Mouse (Mus musculus) cerebellum, postnatal 4 days (tissue): ENCODE results near the gene Bicra.

ENCODE experiments used
- DNase-seq, 2 experiments: peaks; one replicate each; pipeline ENCODE4 v3.0.0; 2022; ENCODE audit warnings: low spot score in 2 of 2, mixed read lengths in 1 of 2

Bicra gene

DNA sequence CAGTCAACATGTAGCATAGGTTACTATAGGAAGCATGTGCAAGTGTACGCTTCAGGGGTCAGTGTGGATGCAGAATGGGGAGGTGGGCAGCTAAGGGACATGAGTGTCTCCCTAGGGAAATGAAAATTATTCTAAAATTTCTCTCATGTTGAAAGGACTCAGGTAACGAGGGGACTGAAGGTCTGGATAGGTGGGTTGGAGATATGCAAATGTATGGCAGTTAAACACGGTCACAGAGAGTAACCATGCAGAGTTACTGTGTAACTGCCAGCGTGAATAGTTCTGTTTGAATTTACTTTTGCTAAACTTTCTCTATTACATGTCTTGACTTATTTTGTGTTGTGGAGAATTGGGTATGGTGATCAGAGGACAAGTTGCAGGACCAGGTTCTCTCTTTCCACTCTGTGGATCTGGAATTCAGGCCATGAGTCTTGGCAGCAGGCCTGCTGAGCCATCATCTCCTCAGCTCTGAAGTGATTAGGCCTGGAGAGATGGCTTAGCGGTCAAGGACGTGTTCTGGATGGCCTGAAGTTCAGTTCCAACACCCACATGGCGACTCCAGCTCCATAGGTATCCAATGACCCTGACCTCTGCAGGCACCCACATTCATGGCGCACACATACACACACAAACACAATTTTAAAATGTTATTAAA lies 33.1 kb downstream of the Bicra start:
- no peak for DNase-seq

DNA sequence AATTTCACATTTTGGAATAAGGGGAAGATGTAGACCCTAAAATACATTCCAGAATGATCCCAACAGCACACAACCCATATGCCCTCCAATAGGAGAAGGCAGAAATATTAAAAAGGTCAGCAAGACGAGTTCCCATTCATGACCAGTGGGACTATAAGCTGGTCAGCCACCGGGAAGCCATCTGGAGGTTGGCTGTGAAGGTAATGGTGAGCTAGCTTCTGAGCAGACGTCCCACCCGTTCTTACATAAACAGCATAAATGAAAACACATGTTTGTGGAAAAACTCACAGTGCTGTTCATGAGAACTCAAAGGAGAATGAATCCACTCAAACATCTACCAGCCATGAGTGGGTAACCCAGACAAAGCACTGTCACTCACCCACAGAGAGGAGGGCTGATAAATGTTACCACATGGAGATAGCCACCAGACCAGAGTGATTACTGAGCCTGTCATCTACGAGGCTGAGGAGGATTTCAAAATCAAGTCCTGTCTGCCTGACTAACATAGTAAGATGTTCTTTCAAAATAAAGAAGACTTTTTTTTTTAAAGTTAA lies 33.9 kb downstream of the Bicra start:
- DNase-seq: no peak

DNA sequence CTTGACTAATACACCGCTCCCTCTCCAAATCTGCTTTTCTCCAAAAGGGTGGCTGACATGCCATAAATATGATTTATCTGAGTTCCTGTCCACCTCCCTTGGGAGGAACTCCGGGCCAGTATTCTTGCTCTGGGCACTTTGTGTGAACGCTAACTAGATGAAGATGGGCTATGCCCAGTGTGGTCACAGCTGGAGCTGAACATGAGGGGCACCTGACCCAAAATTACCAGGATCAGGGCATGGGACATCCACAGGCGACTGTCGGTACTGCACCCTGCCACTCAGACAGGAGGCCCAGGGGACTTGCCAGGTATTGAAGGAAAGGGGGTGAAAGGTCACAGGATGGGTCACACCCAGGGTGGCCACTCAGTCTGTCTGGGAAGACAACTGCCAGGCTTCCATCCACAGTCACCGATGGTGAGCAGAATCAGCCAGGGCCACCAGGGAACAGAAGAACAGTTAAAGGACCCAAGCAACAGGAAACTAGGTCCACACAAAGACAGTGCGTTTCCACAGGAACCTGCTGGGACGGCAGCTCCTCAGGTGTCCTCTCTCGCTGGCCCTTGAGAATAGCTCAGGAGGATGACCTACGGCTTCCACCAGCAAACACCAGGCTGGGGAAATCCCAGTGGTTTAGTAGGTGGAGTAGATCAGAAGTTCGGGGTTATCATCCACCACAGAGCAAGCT lies 35.0 kb downstream of the Bicra start:
- peak in 1 of 2 experiments; percentile 27 for DNase-seq

DNA sequence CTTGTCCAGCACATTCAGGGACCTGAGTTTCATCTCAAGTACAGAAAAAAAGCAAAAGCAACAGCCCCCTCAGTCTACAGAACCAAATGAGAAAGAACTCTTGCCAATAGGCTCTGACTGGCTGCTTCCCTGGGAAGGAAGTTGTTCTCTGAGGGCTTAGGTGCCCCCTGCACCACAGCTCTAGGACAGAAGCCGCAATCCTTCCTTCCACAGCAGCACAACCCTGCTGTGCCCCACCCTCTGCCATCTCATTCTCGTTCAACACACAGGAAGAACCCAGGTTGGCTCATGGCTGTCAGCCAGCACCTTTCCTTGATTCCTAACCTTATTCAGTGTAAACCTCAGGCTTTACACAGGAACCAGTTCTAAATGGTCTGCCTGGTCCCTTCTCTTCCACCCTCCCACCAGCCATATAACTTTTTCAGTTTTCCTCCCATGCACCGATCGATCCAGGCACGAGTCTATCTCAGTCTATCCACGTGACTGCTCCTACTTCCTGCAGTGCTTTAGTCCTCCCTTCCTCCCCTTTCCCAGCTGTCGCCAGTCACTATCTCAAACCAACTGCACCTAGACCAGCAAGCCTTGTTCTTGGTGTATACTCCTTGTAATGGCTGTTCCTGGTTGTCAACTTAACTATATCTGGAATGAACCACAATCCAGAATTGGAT lies 36.2 kb downstream of the Bicra start:
- no peak for DNase-seq

DNA sequence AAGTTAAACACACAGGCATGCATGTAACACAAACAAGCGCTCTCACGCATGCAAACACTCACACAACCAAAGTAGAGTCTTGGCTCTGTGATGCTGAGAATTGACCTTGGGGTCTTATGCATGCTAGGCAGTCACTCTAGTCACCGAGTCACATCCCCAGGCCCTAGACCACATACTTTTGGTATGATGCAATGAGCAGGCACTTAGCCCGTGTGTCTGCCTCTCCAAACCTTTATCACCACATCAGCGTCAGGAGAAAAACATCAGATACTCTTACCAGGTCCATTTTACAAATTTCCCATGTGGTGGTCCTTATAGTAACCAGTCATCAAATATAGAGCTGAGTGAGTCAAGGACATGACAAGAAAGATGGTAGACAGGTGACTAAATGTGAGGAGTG lies 37.1 kb downstream of the Bicra start:
- DNase-seq: no peak

DNA sequence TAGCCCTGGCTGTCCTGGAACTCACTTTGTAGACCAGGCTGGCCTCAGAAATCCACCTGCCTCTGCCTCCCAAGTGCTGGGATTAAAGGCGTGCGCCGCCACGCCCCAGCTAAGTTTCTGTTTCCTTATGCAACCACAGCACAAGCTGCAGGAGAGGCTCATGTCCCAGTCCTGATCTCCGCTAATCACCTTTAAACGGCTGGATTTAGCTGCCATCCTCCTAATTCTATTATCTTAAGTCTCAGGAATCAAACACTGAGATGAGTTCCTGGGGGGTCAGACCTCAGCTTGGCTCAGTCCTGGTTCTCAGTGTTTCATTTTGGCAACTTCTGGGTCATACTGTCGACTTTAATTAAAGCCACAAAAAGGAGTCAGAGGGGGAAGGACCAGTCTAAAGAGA lies 38.1 kb downstream of the Bicra start:
- DNase-seq: no peak

DNA sequence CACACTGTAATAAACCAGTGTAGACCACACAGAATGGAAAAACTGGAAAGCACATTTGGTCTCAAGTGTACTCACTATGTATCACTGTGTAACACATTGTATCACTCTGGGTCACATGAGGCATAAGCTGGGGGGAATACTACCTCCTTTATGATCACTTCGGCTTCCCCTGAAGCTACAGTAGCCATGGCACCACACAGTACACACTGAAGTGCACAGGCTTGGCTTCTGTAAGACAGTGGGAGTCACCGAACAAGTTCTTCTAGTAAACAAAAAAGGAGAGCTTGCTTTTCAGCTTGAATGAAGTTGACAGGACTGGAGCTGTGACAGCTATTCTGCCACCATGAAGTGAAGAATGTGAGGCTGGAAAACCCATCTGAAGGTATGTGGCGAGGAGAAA lies 42.7 kb downstream of the Bicra start:
- no peak for DNase-seq

DNA sequence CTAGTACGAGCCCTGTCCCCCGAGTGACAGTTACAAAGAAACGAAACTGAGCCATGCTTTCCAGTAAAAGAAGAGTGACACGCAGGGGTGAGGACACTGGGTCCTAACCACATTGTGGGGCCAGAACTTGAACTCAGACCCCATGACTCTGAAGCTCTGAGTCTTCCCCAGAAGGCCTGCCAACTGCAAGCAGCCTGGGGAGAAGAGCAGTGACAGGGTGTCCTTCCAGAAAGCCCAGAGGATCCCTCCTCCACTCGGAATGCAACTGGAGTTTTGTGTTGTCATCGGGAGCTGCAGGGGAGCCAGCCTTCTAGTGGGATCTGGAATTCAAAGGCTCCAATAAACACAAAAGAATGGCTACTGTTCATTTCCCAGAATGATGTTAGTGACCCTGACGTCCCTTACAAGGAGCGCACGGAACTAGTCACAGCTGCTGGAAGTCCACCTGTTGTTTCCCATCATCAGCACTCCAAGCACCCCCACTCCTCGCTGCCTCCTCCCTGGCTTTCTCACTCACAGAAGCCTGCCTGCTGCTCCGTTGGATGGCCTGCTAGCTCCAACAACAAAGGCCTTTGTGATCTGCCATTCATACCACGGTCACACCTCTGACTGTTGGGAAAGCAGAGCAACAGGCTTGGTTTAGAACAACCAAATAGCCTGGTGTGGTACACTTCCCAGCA lies 43.4 kb downstream of the Bicra start:
- DNase-seq: no peak

DNA sequence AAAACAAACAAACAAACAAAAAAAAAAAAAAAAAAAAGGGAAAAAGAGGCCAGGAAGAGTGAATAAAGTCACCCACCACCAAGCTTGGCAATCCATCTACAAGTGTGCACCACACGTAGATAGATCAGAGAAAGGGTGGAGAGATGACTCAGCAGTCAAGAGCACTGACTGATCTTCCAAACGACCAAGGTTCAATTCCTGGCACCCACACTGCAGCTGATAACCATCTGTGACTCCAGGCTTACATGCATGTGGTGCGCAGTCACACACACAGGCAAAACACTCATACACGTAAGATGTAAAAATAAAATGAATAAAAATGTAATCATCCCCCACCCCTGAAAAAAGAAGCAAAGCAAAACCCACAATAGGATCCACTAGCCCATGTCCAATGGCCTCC lies 44.7 kb downstream of the Bicra start:
- no peak for DNase-seq

DNA sequence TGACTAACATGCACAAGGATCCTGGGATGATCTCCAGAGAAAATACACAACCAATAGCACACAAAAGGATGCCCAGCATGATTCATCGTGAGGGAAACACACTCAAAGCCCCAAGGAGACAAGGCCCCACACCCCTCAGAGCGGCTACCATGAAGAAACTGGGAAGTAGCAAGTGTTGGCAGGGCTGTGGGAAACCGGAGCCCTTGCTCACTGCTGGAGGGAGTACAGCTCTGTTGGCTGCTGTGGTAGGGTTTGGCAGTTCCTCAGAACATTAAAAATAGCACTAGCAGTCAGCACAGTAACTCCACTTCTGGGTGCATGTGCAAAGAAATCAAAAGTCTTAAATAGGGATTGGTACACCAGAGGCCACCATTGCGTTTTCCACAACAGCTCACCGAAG lies 45.5 kb downstream of the Bicra start:
- DNase-seq: no peak

DNA sequence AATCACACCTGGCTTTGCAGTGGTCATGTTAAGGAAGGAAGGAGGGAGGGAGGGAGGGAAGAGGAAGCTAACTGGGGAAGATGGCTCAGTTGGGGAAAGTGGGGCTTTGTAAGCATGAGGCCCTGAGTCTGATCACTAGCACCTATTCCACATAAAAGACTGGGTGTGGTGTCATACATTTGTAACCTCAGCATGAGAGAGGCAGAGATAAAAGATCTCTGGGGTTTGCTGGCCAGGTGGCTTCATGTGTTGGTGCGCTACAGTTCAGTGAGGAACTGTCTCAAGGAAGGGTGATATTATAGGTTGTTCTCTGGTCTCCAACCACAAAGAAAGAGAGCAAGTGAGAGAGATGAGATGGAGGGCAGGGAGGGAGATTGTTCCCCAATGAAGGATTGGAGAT lies 46.0 kb downstream of the Bicra start:
- no peak for DNase-seq

DNA sequence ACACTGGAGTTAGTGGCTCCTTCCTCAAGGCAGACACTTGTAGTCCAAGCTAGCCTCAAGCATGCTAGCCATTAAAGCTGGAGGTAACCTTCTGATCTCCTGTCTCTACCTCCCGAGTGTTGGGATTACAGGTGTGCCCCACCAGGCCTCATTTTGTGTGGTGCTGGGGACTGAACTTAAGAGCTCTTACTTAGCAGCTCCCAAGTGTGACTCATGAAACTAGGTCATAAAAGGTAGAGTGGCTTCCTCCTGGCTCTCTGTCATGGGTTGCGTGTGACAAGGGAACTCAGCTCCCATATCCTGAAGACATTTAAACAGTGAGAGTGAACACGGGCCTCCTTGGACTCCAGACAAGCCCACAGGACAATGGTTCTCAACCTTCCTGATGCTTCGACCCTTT lies 53.9 kb downstream of the Bicra start:
- no peak for DNase-seq

DNA sequence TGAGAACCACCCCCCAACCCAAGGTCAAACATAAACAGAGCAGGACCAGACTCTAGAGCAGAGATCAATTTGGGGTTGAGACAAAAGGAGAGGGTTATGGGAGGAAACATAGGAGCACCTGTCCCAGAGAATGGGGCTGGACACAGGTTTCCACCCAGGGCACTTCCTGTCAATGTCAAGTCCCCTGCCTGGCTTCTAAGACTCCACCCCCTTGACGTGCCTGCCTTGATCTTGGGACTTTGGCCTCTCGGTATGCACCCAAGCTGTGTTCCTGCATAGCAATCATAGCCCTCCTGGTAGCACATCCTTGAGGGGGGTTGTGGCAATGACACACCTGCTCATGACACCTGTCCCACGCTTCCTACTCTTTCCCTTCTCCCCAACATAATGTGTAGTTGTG lies 54.6 kb downstream of the Bicra start:
- DNase-seq: no peak

DNA sequence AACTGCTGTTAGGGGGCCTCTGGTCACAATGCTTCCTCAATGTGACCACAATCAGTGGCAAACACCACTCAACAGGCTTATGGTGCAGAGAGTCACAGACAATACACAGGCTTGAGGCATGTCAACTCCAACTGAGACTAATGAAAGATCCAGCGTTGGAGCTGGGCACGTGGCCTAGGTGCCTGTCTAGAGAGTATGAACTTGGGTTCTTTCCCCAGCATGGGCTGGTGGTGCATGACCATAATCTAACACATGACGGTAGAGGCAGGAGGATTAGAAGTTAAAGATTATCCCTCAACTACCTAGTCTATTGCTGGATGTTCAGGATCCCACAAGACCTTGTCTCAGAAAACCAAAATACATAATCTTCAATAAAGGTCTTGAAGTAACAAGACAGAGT lies 56.0 kb downstream of the Bicra start:
- DNase-seq: no peak

DNA sequence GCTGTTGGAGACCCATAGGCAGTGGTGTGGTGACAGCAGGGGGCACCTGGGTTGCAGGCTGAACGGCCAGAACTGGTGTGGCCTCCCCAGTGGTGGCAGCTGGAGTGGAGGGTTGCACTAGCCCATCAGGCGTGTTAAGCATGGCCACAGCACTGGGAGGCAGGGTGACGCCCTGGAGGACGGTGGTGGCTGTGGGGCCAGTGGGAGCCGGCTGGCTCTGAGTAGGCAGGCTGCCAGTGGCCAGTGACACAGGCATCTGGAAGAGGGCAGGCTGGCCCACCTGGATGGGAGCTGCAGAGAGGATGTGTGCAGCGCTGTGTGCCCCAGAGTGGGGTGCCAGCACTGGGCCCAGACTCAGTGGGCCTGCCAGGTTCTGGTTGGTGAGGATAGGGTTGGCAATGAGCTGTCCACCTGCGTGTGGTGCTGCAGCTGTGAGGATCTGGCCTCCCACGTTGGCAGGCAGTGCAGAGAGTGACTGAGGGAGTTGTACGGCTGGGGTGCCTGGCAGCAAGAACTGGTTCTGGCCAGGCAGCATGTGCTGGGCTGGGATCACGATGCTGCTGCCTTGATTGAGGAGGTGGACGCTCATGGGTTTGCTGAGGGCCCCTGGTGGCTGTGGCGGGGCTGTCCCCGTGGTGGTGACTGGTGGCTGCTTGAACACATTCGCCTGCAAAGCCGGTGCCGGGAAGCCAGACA lies 59.9 kb downstream of the Bicra start:
- DNase-seq: no peak

DNA sequence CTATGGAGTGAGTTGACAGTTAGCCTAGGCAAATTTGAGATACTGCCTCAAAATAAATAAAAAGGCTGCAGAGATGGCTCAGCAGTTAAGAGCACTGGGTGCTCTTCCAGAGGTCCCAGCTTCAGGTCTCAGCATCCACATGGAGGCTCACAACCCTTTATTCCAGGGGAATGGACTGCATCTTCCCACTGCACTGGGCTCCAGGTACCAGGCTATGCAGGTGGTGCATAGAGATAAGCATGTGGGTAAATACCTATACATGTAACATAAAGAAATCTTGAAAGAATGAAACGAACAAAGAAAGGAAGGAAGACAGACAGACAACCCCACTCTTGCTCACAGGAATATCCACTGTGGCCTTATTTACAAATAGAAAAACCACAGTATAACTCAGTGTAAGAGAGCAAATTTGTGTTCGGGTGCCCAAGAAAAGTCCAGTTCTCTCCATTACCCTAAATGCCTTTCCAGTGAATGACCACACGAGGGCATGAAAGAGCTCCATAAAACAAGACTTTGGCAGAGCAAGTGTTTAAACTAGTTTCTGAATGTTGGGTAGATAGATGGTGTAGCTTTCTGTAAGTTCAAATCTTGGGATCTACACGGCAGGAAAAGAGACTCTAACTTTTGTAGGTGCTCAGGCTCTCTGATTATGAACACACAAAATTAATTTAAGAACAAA lies 64.9 kb downstream of the Bicra start:
- no peak for DNase-seq

DNA sequence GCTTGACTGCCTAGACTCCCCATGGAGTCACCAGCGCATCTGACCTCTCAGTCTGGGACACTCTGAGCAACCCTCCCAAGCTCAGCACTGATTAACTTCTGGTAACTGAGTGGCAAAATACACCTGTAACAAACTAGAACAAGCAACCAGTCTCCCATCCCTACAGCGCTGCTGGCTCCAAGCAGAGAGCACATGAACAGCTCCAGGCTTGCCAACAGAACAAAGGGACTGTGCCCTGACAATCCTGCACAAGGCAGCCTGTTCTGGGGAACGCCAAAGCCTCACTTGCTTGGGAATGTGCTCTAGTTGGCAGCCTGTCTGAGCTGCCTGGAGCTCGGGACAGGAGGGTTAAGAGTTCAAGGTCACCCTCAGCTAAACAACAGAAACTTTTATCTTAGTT lies 66.2 kb downstream of the Bicra start:
- DNase-seq: no peak

DNA sequence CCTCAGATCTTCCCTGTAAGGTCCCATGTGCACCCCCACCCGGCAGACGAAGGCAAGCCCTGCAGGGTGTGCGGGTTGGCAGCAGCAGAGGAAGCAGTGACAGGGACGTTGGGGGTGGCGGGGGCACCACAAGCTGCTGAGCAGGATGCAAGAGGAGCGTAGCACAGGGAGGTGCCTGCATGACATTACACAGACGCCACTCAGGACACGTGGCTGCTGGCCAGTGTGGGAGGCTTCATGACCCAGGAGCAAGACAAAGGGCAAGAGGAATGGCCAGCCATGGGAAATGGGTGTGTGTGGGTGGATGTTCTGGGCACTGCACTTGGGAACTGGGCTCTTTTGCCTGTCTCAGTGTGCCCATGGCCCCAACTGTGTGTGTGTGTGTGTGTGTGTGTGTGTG lies 67.5 kb downstream of the Bicra start:
- no peak for DNase-seq

DNA sequence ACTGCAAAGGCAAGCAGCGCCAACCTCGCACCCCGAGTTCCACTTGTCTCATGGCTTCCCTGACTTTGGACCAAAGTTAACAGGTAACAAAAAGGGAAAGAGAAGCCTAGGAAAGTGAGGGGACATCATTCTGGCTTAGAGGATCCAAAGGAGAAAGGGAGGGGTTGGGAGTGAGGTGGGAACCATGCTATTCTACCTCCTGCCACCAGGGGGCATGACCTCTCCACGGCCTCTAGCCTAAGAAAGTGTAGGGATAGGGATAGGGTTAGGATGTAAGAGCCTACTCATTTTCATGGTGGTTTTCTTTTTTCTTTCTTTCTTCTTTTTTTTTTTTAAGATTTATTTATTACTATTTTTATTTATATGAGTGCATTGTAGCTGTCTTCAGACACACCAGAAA lies 71.8 kb downstream of the Bicra start:
- DNase-seq: peak in 1 of 2 experiments; percentile 46

DNA sequence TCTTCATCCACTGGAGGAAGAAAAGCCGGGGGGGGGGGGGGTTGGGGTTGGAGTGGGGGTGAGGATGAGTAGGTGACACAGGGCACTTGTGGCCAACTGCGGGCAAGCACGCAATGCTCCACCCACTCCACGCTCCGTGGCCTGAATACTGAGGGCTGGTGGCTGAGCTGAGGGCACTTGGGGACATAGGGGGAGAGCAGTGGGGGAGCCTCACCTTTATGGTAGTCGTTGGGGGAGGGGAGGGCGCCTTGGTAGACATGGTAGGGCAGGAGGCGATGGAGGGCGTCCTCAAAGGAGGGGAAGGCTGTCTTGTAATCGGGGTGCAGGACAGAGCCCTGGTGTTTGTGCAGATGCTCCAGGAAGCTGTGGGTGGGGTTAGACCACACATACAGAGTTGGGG lies 72.3 kb downstream of the Bicra start:
- DNase-seq: no peak

DNA sequence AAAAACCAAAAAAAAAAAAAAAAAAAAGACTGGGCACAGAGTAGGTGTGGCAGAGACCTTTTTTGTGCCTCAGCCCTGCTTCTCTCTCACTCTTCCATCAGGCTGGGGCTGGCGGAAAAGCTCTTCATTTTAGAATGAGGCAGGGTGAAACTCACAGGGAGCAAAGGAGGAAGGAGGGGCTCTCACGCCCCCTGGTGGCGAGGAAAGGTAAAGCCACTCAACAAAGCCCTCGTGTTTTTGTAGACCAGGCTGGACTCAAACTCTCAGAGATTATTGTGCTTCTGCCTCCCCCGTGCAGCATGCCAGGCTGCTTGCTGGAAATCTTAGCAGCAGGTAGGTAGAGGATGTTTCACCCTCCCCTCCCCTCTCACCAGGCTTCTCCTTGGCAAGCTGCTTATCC lies 73.0 kb downstream of the Bicra start:
- peak in 1 of 2 experiments; percentile 62 for DNase-seq
